Mouse (Mus musculus) liver, embryonic 16.5 days (tissue): ENCODE measurements around the gene Lrp10. TPM values are rescaled to one million over a fixed set of nuclear protein-coding genes. Genes with fewer than 3 reads are reported as not detected.

ENCODE experiments used
- ATAC-seq: fragments of 200-750 bp; cut with Nextera tagmentation; 2 replicates; pipeline ENCODE4 v1.8.0; 2017; ENCODE audit warnings: low read depth, mild to moderate bottlenecking, moderate number of reproducible peaks, moderate library complexity
- H3K27ac ChIP-seq: fragments of 300-500 bp; sonication (generic); 2 replicates; pipeline ENCODE4 v1.5.1; 2014; ENCODE audit warnings: mild to moderate bottlenecking, low read length
- H3K27me3 ChIP-seq: fragments of 300-500 bp; sonication (generic); 2 replicates; pipeline ENCODE4 v1.6.1; 2014; ENCODE audit warnings: low read depth, low read length, mixed read lengths; ENCODE audit not compliant: control insufficient read depth, insufficient read depth
- H3K36me3 ChIP-seq: fragments of 300-500 bp; sonication (generic); 2 replicates; pipeline ENCODE4 v1.6.1; 2014; ENCODE audit warnings: mild to moderate bottlenecking; ENCODE audit not compliant: control insufficient read depth, insufficient read depth
- H3K4me1 ChIP-seq: fragments of 300-500 bp; sonication (generic); 2 replicates; pipeline ENCODE4 v1.6.1; 2014; ENCODE audit warnings: low read depth, low read length, mixed read lengths; ENCODE audit not compliant: control insufficient read depth
- H3K4me2 ChIP-seq: fragments of 300-500 bp; sonication (generic); 2 replicates; pipeline ENCODE4 v1.6.1; 2014; ENCODE audit warnings: low read depth, low read length, mixed read lengths
- H3K4me3 ChIP-seq: fragments of 300-500 bp; sonication (generic); 2 replicates; pipeline ENCODE4 v1.5.1; 2014; ENCODE audit warnings: low read depth, mild to moderate bottlenecking, low read length
- H3K9ac ChIP-seq: fragments of 300-500 bp; sonication (generic); 2 replicates; pipeline ENCODE4 v1.6.1; 2014; ENCODE audit warnings: low read depth, low read length
- H3K9me3 ChIP-seq: fragments of 300-500 bp; sonication (generic); replicated peaks from 2 replicates; pipeline ENCODE4 v1.6.1; 2016; ENCODE audit warnings: low read length; ENCODE audit not compliant: control insufficient read depth
- WGBS: fragments of 180-500 bp; shearing (Covaris S2); extraction: QIAGEN DNeasy Blood & Tissue Kit; methylation state at CpG from one replicate; pipeline ENCODE4 v1.1.7; 2014; ENCODE audit not compliant: insufficient replicate concordance; 5-methylcytosine and 5-hydroxymethylcytosine counted together
- polyA plus RNA-seq: library from polyadenylated mRNA; unstranded; fragments of >200 nt; fragmentation: Nextera tagmentation; extraction: Ambion mirVana; gene quantifications from 2 replicates; pipeline ENCODE4 v1.2.1, GENCODE M21; 2015

Lrp10 gene
- polyA plus RNA-seq, 1 experiment from 2014 or later, result 19.3 TPM

- peak overlapping the region; percentile 68 for H3K4me2 ChIP-seq
- H3K36me3 ChIP-seq, result no peaks in the 10 kb centered on the region; the same call in 1 of the 2 replicates
- peak; percentile 11; the same call in 1 of the 2 replicates for ATAC-seq
- H3K4me1 ChIP-seq, result peaks cover 42% of the 10 kb centered on the region
- peak overlapping the region; percentile 63 for H3K27ac ChIP-seq
- 4% methylated on average over 54 of the region's 54 CpGs for WGBS
- H3K27me3 ChIP-seq, result peaks cover 38% of the 10 kb centered on the region
- H3K9ac ChIP-seq, result peak overlapping the region; percentile 71
- peak overlapping the region; percentile 64 for H3K4me3 ChIP-seq
- no peaks in the 10 kb centered on the region for H3K9me3 ChIP-seq
Measured at GRCm38 (mm10) chr14:54432078-54432836, 31.7 kb upstream of the Lrp10 start.

GRCm38 (mm10) chr14:54432837-54433830, 30.8 kb upstream of the Lrp10 start:
- H3K27me3 ChIP-seq, result peaks cover 38% of the 10 kb centered on the region

GRCm38 (mm10) chr14:54433941-54434531, 29.9 kb upstream of the Lrp10 start:
- Histone ChIP-seq H3K9me3 (no peaks in the 10 kb centered on the region), H3K4me1 (peaks cover 33% of the 10 kb centered on the region), H3K4me2 (peak overlapping the region; percentile 68), H3K9ac (no peak overlapping the region), H3K4me3 (peak overlapping the region; percentile 64; the same call in 1 of the 2 replicates), H3K36me3 (peaks cover 2% of the 10 kb centered on the region; the same call in 1 of the 2 replicates), H3K27me3 (peaks cover 38% of the 10 kb centered on the region), H3K27ac (peak overlapping the region; percentile 12; the same call in 1 of the 2 replicates)
- peak; percentile 35 for ATAC-seq
- 45% methylated on average over 12 of the region's 12 CpGs for WGBS

More at GRCm38 (mm10) chr14:54432837-54433830, 30.8 kb upstream of the Lrp10 start:
- Histone ChIP-seq H3K4me1 (peaks cover 36% of the 10 kb centered on the region), H3K9ac (peak overlapping the region; percentile 71), H3K27ac (0 out of 2 replicates have a peak overlapping the region, but pooled peaks have one; percentile 3), H3K4me3 (peak overlapping the region; percentile 64), H3K36me3 (no peaks in the 10 kb centered on the region; the same call in 1 of the 2 replicates), H3K4me2 (peak overlapping the region; percentile 68), H3K9me3 (no peaks in the 10 kb centered on the region)
- no peak for ATAC-seq
- 18% methylated on average over 17 of the region's 17 CpGs for WGBS

GRCm38 (mm10) chr14:54435194-54435918, 28.6 kb upstream of the Lrp10 start:
- Histone ChIP-seq H3K27me3 (peaks cover 37% of the 10 kb centered on the region), H3K4me3 (no peak overlapping the region), H3K4me2 (no peak overlapping the region), H3K27ac (no peak overlapping the region), H3K9ac (no peak overlapping the region), H3K4me1 (peaks cover 30% of the 10 kb centered on the region), H3K9me3 (no peaks in the 10 kb centered on the region), H3K36me3 (peaks cover 2% of the 10 kb centered on the region; the same call in 1 of the 2 replicates)
- no peak for ATAC-seq
- WGBS, result 67% methylated on average over 11 of the region's 11 CpGs

GRCm38 (mm10) chr14:54439155-54439554, 24.8 kb upstream of the Lrp10 start:
- no peak for ATAC-seq
- peaks cover 2% of the 10 kb centered on the region; the same call in 1 of the 2 replicates for H3K4me1 ChIP-seq
- H3K9ac ChIP-seq, result no peak overlapping the region
- WGBS, result 75% methylated on average over 12 of the region's 12 CpGs
- H3K9me3 ChIP-seq, result no peaks in the 10 kb centered on the region
- H3K36me3 ChIP-seq, result peaks cover 2% of the 10 kb centered on the region; the same call in 1 of the 2 replicates
- H3K27ac ChIP-seq, result no peak overlapping the region
- no peak overlapping the region for H3K4me3 ChIP-seq
- peaks cover 4% of the 10 kb centered on the region; the same call in 1 of the 2 replicates for H3K27me3 ChIP-seq
- H3K4me2 ChIP-seq, result no peak overlapping the region

- H3K4me3 ChIP-seq, result no peak overlapping the region
- WGBS, result 67% methylated on average over 7 of the region's 7 CpGs
Measured at GRCm38 (mm10) chr14:54439610-54440009, 24.3 kb upstream of the Lrp10 start.

GRCm38 (mm10) chr14:54440538-54440937, 23.4 kb upstream of the Lrp10 start:
- Histone ChIP-seq H3K4me2 (no peak overlapping the region), H3K9ac (no peak overlapping the region), H3K36me3 (peaks cover 2% of the 10 kb centered on the region; the same call in 1 of the 2 replicates), H3K4me1 (peaks cover 3% of the 10 kb centered on the region; the same call in 1 of the 2 replicates), H3K27ac (no peak overlapping the region), H3K9me3 (no peaks in the 10 kb centered on the region), H3K4me3 (no peak overlapping the region), H3K27me3 (no peaks in the 10 kb centered on the region)
- ATAC-seq, result no peak
- 72% methylated on average over 14 of the region's 14 CpGs for WGBS

More at GRCm38 (mm10) chr14:54439610-54440009, 24.3 kb upstream of the Lrp10 start:
- no peaks in the 10 kb centered on the region for H3K9me3 ChIP-seq
- H3K9ac ChIP-seq, result no peak overlapping the region
- no peak overlapping the region for H3K27ac ChIP-seq
- H3K4me1 ChIP-seq, result no peaks in the 10 kb centered on the region
- H3K27me3 ChIP-seq, result no peaks in the 10 kb centered on the region
- H3K4me2 ChIP-seq, result no peak overlapping the region
- ATAC-seq, result no peak
- H3K36me3 ChIP-seq, result peaks cover 2% of the 10 kb centered on the region; the same call in 1 of the 2 replicates

- H3K4me1 ChIP-seq, result peaks cover 5% of the 10 kb centered on the region; the same call in 1 of the 2 replicates
- WGBS, result 61% methylated on average over 4 of the region's 4 CpGs
- no peak overlapping the region for H3K9ac ChIP-seq
- peaks cover 2% of the 10 kb centered on the region; the same call in 1 of the 2 replicates for H3K36me3 ChIP-seq
- H3K4me2 ChIP-seq, result no peak overlapping the region
- no peak overlapping the region for H3K4me3 ChIP-seq
- H3K27me3 ChIP-seq, result no peaks in the 10 kb centered on the region
- H3K9me3 ChIP-seq, result no peaks in the 10 kb centered on the region
- H3K27ac ChIP-seq, result no peak overlapping the region
- ATAC-seq, result no peak
Measured at GRCm38 (mm10) chr14:54441365-54441764, 22.6 kb upstream of the Lrp10 start.
